ENCODE assay signal across 15 mouse cellular contexts in genomic region chr9:61631097-61631496, GRCm38 (mm10).
A peak's percentile ranks its signal among the peaks of the same experiment; 100 is the strongest.
DNase-seq lines count a peak whose midpoint lies in the region.
"Had no signal": no experiment of that assay in that cellular context is flagged by ENCODE, and none has a peak within 500 bp of the region (broad histone marks: within the 10 kb centered on the region; RNA-seq: fewer than 3 reads in every experiment).

No protein-coding gene starts in this region.

- peak; percentile 36 for DNase-seq in layer of hippocampus, adult 11-12 months (ENCODE audit: low spot score)
- no peak for DNase-seq in layer of hippocampus, postnatal 10 days (ENCODE audit: low spot score in 2 of 2)
- peak; percentile 38 to 45 for DNase-seq in right cerebral cortex, adult 2 months (ENCODE audit: low spot score in 2 of 2)
- no peak for DNase-seq in right cerebral cortex, postnatal 14 days
- peak; percentile 48 to 53 for DNase-seq in layer of hippocampus, adult 8-10 months (ENCODE audit: low spot score in 2 of 2)
- peak; percentile 28 for DNase-seq in telencephalon, adult 2 months (ENCODE audit: low read depth, low spot score)
- DNase-seq in heart, adult 8-10 months (ENCODE audit: low spot score), result no peak
- DNase-seq: adrenal gland, adult 2 months; B cell, adult 2 months; cerebellum, adult 2 months; gastrocnemius, postnatal 25 days; kidney, adult 8-10 months; kidney, postnatal 10 days; liver; lung, postnatal 4 days had no signal

Comparison
In these comparisons a context has a peak if more than half of its experiments do, and no peak if none do; other contexts are left out.
1. DNase-seq: peak in layer of hippocampus, adult 11-12 months (single experiment), right cerebral cortex, adult 2 months (2 of 2), layer of hippocampus, adult 8-10 months (2 of 2) and telencephalon, adult 2 months (single experiment); none in layer of hippocampus, postnatal 10 days (0 of 2), right cerebral cortex, postnatal 14 days (single experiment) and heart, adult 8-10 months (single experiment).